Mouse (Mus musculus) limb, embryonic 12.5 days (tissue): ENCODE results near the gene Syt7. TPM values are rescaled to one million over a fixed set of nuclear protein-coding genes. Genes with fewer than 3 reads are reported as not detected.

Source experiments
- ATAC-seq: fragments of 200-750 bp; cut with Nextera tagmentation; 2 replicates; pipeline ENCODE4 v1.8.0; 2017; ENCODE audit warnings: low read depth, moderate TSS enrichment; ENCODE audit not compliant: insufficient number of reproducible peaks, insufficient read depth, low FRiP score, low TSS enrichment
- H3K27ac ChIP-seq: fragments of 300-500 bp; sonication (generic); 2 replicates; pipeline ENCODE4 v1.5.1; 2016; ENCODE audit warnings: mild to moderate bottlenecking, moderate library complexity
- H3K27me3 ChIP-seq: fragments of 300-500 bp; sonication (generic); 2 replicates; pipeline ENCODE4 v1.6.1; 2016; ENCODE audit warnings: mild to moderate bottlenecking, moderate library complexity
- H3K36me3 ChIP-seq: fragments of 300-500 bp; sonication (generic); 2 replicates; pipeline ENCODE4 v1.6.1; 2016; ENCODE audit warnings: mild to moderate bottlenecking, moderate library complexity
- H3K4me1 ChIP-seq: fragments of 300-500 bp; sonication (generic); replicated peaks from 2 replicates; pipeline ENCODE4 v1.6.1; 2016
- H3K4me2 ChIP-seq: fragments of 300-500 bp; sonication (generic); 2 replicates; pipeline ENCODE4 v1.6.1; 2016; ENCODE audit warnings: mild to moderate bottlenecking, moderate library complexity
- H3K4me3 ChIP-seq: fragments of 300-500 bp; sonication (generic); replicated peaks from 2 replicates; pipeline ENCODE4 v1.5.1; 2016; ENCODE audit warnings: mild to moderate bottlenecking
- H3K9ac ChIP-seq: fragments of 300-500 bp; sonication (generic); replicated peaks from 2 replicates; pipeline ENCODE4 v1.6.1; 2016; ENCODE audit warnings: mild to moderate bottlenecking, moderate library complexity
- H3K9me3 ChIP-seq: fragments of 300-500 bp; sonication (generic); 2 replicates; pipeline ENCODE4 v1.6.1; 2016; ENCODE audit warnings: mild to moderate bottlenecking, moderate library complexity
- WGBS: fragments of 180-500 bp; shearing (Covaris S2); methylation state at CpG from one replicate; pipeline ENCODE4 v1.1.7; 2016; 5-methylcytosine and 5-hydroxymethylcytosine counted together
- polyA plus RNA-seq: library from polyadenylated mRNA; unstranded; fragments of >200 nt; fragmentation: Nextera tagmentation; extraction: Ambion mirVana; gene quantifications from 2 replicates; pipeline ENCODE4 v1.2.1, GENCODE M21; 2016

The Syt7 gene
- polyA plus RNA-seq, 1 experiment from 2014 or later: 0.84 TPM

- no peak overlapping the region for H3K27ac ChIP-seq
- H3K4me2 ChIP-seq: no peak overlapping the region
- peaks cover 9% of the 10 kb centered on the region; the same call in 1 of the 2 replicates for H3K4me1 ChIP-seq
- H3K9ac ChIP-seq: no peak overlapping the region
- H3K36me3 ChIP-seq: no peaks in the 10 kb centered on the region
- H3K9me3 ChIP-seq: no peaks in the 10 kb centered on the region
- H3K27me3 ChIP-seq: peaks cover 6% of the 10 kb centered on the region; the same call in 1 of the 2 replicates
- 81% methylated on average over 8 of the region's 8 CpGs for WGBS
- no peak overlapping the region for H3K4me3 ChIP-seq
- ATAC-seq: no peak
Observed at GRCm38 (mm10) chr19:10359105-10359946, 29.6 kb upstream of the Syt7 start.

GRCm38 (mm10) chr19:10362473-10363129 is 26.3 kb upstream of the Syt7 start:
- H3K27ac ChIP-seq: no peak overlapping the region
- H3K4me3 ChIP-seq: no peak overlapping the region
- 71% methylated on average over 6 of the region's 6 CpGs for WGBS
- peaks cover 3% of the 10 kb centered on the region; the same call in 1 of the 2 replicates for H3K27me3 ChIP-seq
- no peak overlapping the region for H3K4me2 ChIP-seq
- no peaks in the 10 kb centered on the region for H3K36me3 ChIP-seq
- ATAC-seq: no peak
- H3K4me1 ChIP-seq: peaks cover 4% of the 10 kb centered on the region; the same call in 1 of the 2 replicates
- H3K9ac ChIP-seq: no peak overlapping the region
- H3K9me3 ChIP-seq: no peaks in the 10 kb centered on the region

GRCm38 (mm10) chr19:10363869-10364268 is 25.0 kb upstream of the Syt7 start:
- ATAC-seq: no peak
- Histone ChIP-seq H3K27me3 (peaks cover 3% of the 10 kb centered on the region; the same call in 1 of the 2 replicates), H3K36me3 (no peaks in the 10 kb centered on the region), H3K4me2 (no peak overlapping the region), H3K4me1 (peaks cover 4% of the 10 kb centered on the region; the same call in 1 of the 2 replicates), H3K27ac (no peak overlapping the region), H3K4me3 (no peak overlapping the region), H3K9me3 (no peaks in the 10 kb centered on the region), H3K9ac (no peak overlapping the region)
- 7% methylated on average over 7 of the region's 7 CpGs for WGBS

GRCm38 (mm10) chr19:10366116-10366845 is 22.6 kb upstream of the Syt7 start:
- no peak for ATAC-seq
- no peaks in the 10 kb centered on the region for H3K36me3 ChIP-seq
- WGBS: 70% methylated on average over 3 of the region's 3 CpGs

GRCm38 (mm10) chr19:10367802-10368201 is 21.1 kb upstream of the Syt7 start:
- Histone ChIP-seq H3K9me3 (no peaks in the 10 kb centered on the region), H3K36me3 (no peaks in the 10 kb centered on the region), H3K4me1 (no peaks in the 10 kb centered on the region; the same call in 1 of the 2 replicates), H3K4me3 (no peak overlapping the region), H3K9ac (no peak overlapping the region), H3K4me2 (no peak overlapping the region), H3K27me3 (peaks cover 9% of the 10 kb centered on the region; the same call in 1 of the 2 replicates), H3K27ac (no peak overlapping the region)
- no peak for ATAC-seq
- 78% methylated on average over 7 of the region's 7 CpGs for whole genome bisulfite sequencing

More at GRCm38 (mm10) chr19:10366116-10366845, 22.6 kb upstream of the Syt7 start:
- Histone ChIP-seq H3K4me2 (no peak overlapping the region), H3K4me3 (no peak overlapping the region), H3K27me3 (peaks cover 9% of the 10 kb centered on the region; the same call in 1 of the 2 replicates), H3K4me1 (no peaks in the 10 kb centered on the region; the same call in 1 of the 2 replicates), H3K9ac (no peak overlapping the region), H3K27ac (no peak overlapping the region), H3K9me3 (no peaks in the 10 kb centered on the region)

- peaks cover under 1% of the 10 kb centered on the region; the same call in 1 of the 2 replicates for H3K4me1 ChIP-seq
- no peak overlapping the region for H3K27ac ChIP-seq
- H3K4me3 ChIP-seq: no peak overlapping the region
- H3K27me3 ChIP-seq: peaks cover 9% of the 10 kb centered on the region; the same call in 1 of the 2 replicates
- H3K9ac ChIP-seq: no peak overlapping the region
- 89% methylated on average over 4 of the region's 4 CpGs for WGBS
- no peaks in the 10 kb centered on the region for H3K9me3 ChIP-seq
- H3K36me3 ChIP-seq: no peaks in the 10 kb centered on the region
- ATAC-seq: no peak
- no peak overlapping the region for H3K4me2 ChIP-seq
Observed at GRCm38 (mm10) chr19:10369936-10370335, 19.0 kb upstream of the Syt7 start.

- 63% methylated on average over 1 of the region's 1 CpGs for WGBS
- no peaks in the 10 kb centered on the region for H3K36me3 ChIP-seq
- no peak overlapping the region for H3K27ac ChIP-seq
- H3K9ac ChIP-seq: no peak overlapping the region
- no peak overlapping the region for H3K4me2 ChIP-seq
- no peaks in the 10 kb centered on the region for H3K9me3 ChIP-seq
- peaks cover 23% of the 10 kb centered on the region for H3K27me3 ChIP-seq
- no peak overlapping the region for H3K4me3 ChIP-seq
- ATAC-seq: no peak
- peaks cover 4% of the 10 kb centered on the region; the same call in 1 of the 2 replicates for H3K4me1 ChIP-seq
Observed at GRCm38 (mm10) chr19:10373191-10373590, 15.7 kb upstream of the Syt7 start.

- no peak overlapping the region for H3K27ac ChIP-seq
- H3K4me1 ChIP-seq: peaks cover 4% of the 10 kb centered on the region; the same call in 1 of the 2 replicates
- H3K4me2 ChIP-seq: no peak overlapping the region
- WGBS: 56% methylated on average over 5 of the region's 5 CpGs
- peaks cover 24% of the 10 kb centered on the region for H3K27me3 ChIP-seq
- no peak for ATAC-seq
- no peak overlapping the region for H3K4me3 ChIP-seq
- H3K9ac ChIP-seq: no peak overlapping the region
- H3K36me3 ChIP-seq: no peaks in the 10 kb centered on the region
- H3K9me3 ChIP-seq: peaks cover 4% of the 10 kb centered on the region; the same call in 1 of the 2 replicates
Observed at GRCm38 (mm10) chr19:10375260-10375659, 13.6 kb upstream of the Syt7 start.

GRCm38 (mm10) chr19:10379978-10380377 is 8.9 kb upstream of the Syt7 start:
- Histone ChIP-seq H3K4me3 (no peak overlapping the region), H3K4me1 (peaks cover 8% of the 10 kb centered on the region; the same call in 1 of the 2 replicates), H3K9ac (no peak overlapping the region), H3K27me3 (peaks cover 51% of the 10 kb centered on the region), H3K9me3 (peaks cover 4% of the 10 kb centered on the region; the same call in 1 of the 2 replicates), H3K36me3 (no peaks in the 10 kb centered on the region), H3K27ac (no peak overlapping the region), H3K4me2 (no peak overlapping the region)
- WGBS: 66% methylated on average over 5 of the region's 5 CpGs
- ATAC-seq: no peak

- 78% methylated on average over 5 of the region's 5 CpGs for WGBS
- Histone ChIP-seq H3K27me3 (peaks cover 76% of the 10 kb centered on the region), H3K9me3 (no peaks in the 10 kb centered on the region), H3K4me1 (peaks cover 12% of the 10 kb centered on the region), H3K9ac (no peak overlapping the region), H3K4me2 (no peak overlapping the region), H3K36me3 (no peaks in the 10 kb centered on the region), H3K27ac (no peak overlapping the region), H3K4me3 (no peak overlapping the region)
- ATAC-seq: no peak
Observed at GRCm38 (mm10) chr19:10387660-10388059, 1.2 kb upstream of the Syt7 start.
